Mouse (Mus musculus): ENCODE results near the gene Setd1b. TPM values are rescaled to one million over a fixed set of nuclear protein-coding genes. Genes with fewer than 3 reads are reported as not detected.

Gene Setd1b
- total and polyA plus RNA-seq, 3 experiments = 3.0 to 23.5 TPM; not detected in 1

GRCm38 (mm10) chr5:123114109-123114508 lies 27.9 kb upstream of the Setd1b start:
- Histone ChIP-seq H3K9me3 (replicated peaks; ENCODE audit: insufficient read depth, low read length) (no peaks in the 10 kb centered on the region), H3K27me3 (ENCODE audit: control insufficient read depth in 1 of 2, insufficient read depth in 2 of 2, low read length in 2 of 2) (no peaks in the 10 kb centered on the region), H3K4me1 (ENCODE audit: control insufficient read depth in 1 of 2, insufficient read depth in 2 of 2, low read length in 2 of 2) (no peaks in the 10 kb centered on the region), H3K36me3 (ENCODE audit: control insufficient read depth in 1 of 2, insufficient read depth in 2 of 2, low read length in 2 of 2) (no peaks in the 10 kb centered on the region), H3K79me2 (ENCODE audit: control insufficient read depth, insufficient read depth, low read length, poor library complexity) (no peaks in the 10 kb centered on the region), H3K27ac (ENCODE audit: control insufficient read depth, low read depth, low read length) (no peak overlapping the region), H3K9ac (ENCODE audit: control insufficient read depth, low read depth, low read length, poor library complexity, severe bottlenecking) (no peak overlapping the region), H3K4me3 (ENCODE audit: control insufficient read depth in 1 of 2, insufficient read depth in 1 of 2, low read depth in 2 of 2, low read length in 2 of 2) (no peak overlapping the region)
- no peak for TF ChIP-seq ETS1 (IDR thresholded peaks at IDR 0.05; ENCODE audit: low read depth, low read length)
- TF ChIP-seq TCF12 (IDR thresholded peaks at IDR 0.05; ENCODE audit: low read depth, low read length) = no peak
- TF ChIP-seq RCOR1 (IDR thresholded peaks at IDR 0.05; ENCODE audit: low read depth, low read length) = no peak
- no peak for TF ChIP-seq ZMIZ1 (IDR thresholded peaks at IDR 0.05; ENCODE audit: low read depth, low read length)
- no peak for TF ChIP-seq MAX (IDR thresholded peaks at IDR 0.05; ENCODE audit: low read length)
- TF ChIP-seq KAT2A (conservative IDR thresholded peaks at IDR 0.05; ENCODE audit: low read depth, low read length) = no peak
- no peak for TF ChIP-seq GABPA (IDR thresholded peaks at IDR 0.05; ENCODE audit: low read depth, low read length)
- no peak for TF ChIP-seq RAD21 (IDR thresholded peaks at IDR 0.05; ENCODE audit: low read depth, low read length)
- no peak for TF ChIP-seq ZNF384 (IDR thresholded peaks at IDR 0.05; ENCODE audit: low read depth, low read length)
- TF ChIP-seq MAFK (IDR thresholded peaks at IDR 0.05; ENCODE audit: borderline replicate concordance, low read depth, low read length) = no peak
- no peak for TF ChIP-seq CHD1 (IDR thresholded peaks at IDR 0.05; ENCODE audit: low read depth, low read length)
- TF ChIP-seq POLR2AphosphoS2 (IDR thresholded peaks at IDR 0.05; ENCODE audit: low read length) = no peak
- TF ChIP-seq NRF1 (IDR thresholded peaks at IDR 0.05; ENCODE audit: insufficient read depth, low read depth, low read length, poor library complexity, severe bottlenecking) = no peak
- TF ChIP-seq E2F4 (IDR thresholded peaks at IDR 0.05; ENCODE audit: borderline replicate concordance, low read depth, low read length) = no peak
- no peak for DNase-seq (ENCODE audit: low read depth, low spot score)

- TF ChIP-seq SMC3 (IDR thresholded peaks at IDR 0.05; ENCODE audit: low read depth, low read length) (peak; percentile 79), ZC3H11A (IDR thresholded peaks at IDR 0.05; ENCODE audit: low read depth, low read length) (peak; percentile 56), RAD21 (IDR thresholded peaks at IDR 0.05; ENCODE audit: low read depth, low read length) (peak; percentile 36), GABPA (IDR thresholded peaks at IDR 0.05; ENCODE audit: low read depth, low read length) (no peak), ZNF384 (IDR thresholded peaks at IDR 0.05; ENCODE audit: low read depth, low read length) (no peak), CTCF (IDR thresholded peaks at IDR 0.05 in 2 of 3, conservative IDR thresholded peaks at IDR 0.05 in 1 of 3; ENCODE audit: control insufficient read depth in 1 of 3, insufficient read depth in 1 of 3, low read depth in 2 of 3, low read length in 3 of 3, poor library complexity in 1 of 3, severe bottlenecking in 1 of 3) (peak; percentile 23 to 67 (median 49); a peak in 5 of 6 replicates)
- no peak overlapping the region for H3K4me3 ChIP-seq (ENCODE audit: control insufficient read depth in 1 of 2, insufficient read depth in 1 of 2, low read depth in 2 of 2, low read length in 2 of 2)
- H3K36me3 ChIP-seq (ENCODE audit: control insufficient read depth in 1 of 2, insufficient read depth in 2 of 2, low read length in 2 of 2) = no peaks in the 10 kb centered on the region
- no peaks in the 10 kb centered on the region for H3K4me1 ChIP-seq (ENCODE audit: control insufficient read depth in 1 of 2, insufficient read depth in 2 of 2, low read length in 2 of 2)
- no peaks in the 10 kb centered on the region for H3K27me3 ChIP-seq (ENCODE audit: control insufficient read depth in 1 of 2, insufficient read depth in 2 of 2, low read length in 2 of 2)
- no peaks in the 10 kb centered on the region for H3K79me2 ChIP-seq (ENCODE audit: control insufficient read depth, insufficient read depth, low read length, poor library complexity)
- no peak overlapping the region for H3K27ac ChIP-seq (ENCODE audit: control insufficient read depth, low read depth, low read length)
- DNase-seq (ENCODE audit: low read depth, low spot score) = peak; percentile 40
- H3K9ac ChIP-seq (ENCODE audit: control insufficient read depth, low read depth, low read length, poor library complexity, severe bottlenecking) = no peak overlapping the region
- H3K9me3 ChIP-seq (replicated peaks; ENCODE audit: insufficient read depth, low read length) = no peaks in the 10 kb centered on the region
Observed at GRCm38 (mm10) chr5:123114924-123115323, 27.1 kb upstream of the Setd1b start.

Measured in MEL (cell line).